Mouse (Mus musculus) cerebellum, adult 11 months (tissue): Measurements from ENCODE around the gene H2afj.
"Not testable (repeated sequence)": the region's sequence is repeated elsewhere in the genome, so short reads cannot be mapped to it uniquely, and the experiment has no call there.

Experiments used
- DNase-seq: peaks from one replicate; pipeline ENCODE4 v3.0.0; 2022

H2afj gene

DNA sequence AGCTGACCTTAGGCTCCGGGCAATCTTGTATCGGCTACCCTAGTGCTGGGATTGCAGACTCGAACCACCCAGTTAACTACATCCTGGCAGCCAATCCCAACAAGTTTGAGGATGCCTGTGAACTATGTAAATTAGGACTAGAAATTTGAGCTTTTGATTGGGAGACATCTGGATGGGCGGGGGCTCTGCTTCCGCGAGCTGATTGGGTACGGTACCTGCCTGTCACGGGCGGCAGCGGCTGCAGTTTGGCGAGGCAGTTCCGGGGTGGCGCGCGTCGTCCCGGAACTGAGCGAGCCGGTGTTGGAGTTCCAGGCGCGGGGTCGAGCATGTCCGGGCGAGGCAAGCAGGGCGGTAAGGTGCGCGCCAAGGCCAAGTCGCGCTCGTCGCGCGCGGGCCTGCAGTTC lies at the start of gene H2afj:
Gene H2afj, plus strand, starts transcription at position 231 of the 404 bp plus-strand sequence.
- peak; percentile 97 for DNase-seq

- DNase-seq: no peak
Measured at GRCm38 (mm10) chr6:136763912-136764311, 44.1 kb upstream of the H2afj start.

GRCm38 (mm10) chr6:136769143-136769542 lies 38.9 kb upstream of the H2afj start:
- no peak for DNase-seq

- DNase-seq: no peak
Measured at GRCm38 (mm10) chr6:136769859-136770258, 38.2 kb upstream of the H2afj start.

DNA sequence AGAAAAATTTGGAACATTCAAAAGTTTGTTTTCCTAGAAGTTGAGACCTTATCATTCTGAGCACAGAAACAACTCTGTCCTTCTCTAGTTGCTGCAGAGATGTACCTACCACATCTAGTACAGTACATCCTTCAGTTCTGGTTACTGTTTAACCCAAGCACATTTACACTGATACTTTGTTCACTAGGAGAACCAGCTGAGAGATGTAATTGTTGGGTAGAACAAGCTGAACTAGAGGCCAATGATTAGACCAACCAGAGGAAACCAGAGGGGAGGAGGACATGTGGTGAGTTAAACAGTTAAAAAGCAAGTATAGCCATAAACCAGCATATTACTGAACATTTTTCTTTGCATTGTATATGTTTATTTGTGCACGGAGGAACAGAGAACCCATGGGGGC lies 31.7 kb upstream of the H2afj start:
- DNase-seq: no peak

- no peak for DNase-seq
Measured at GRCm38 (mm10) chr6:136781377-136781986, 26.6 kb upstream of the H2afj start, which contains the start of gene Gucy2c. Gucy2c (minus strand) TSS chr6:136781765.

- DNase-seq: no peak
Measured at GRCm38 (mm10) chr6:136782146-136782545, 25.9 kb upstream of the H2afj start.

DNA sequence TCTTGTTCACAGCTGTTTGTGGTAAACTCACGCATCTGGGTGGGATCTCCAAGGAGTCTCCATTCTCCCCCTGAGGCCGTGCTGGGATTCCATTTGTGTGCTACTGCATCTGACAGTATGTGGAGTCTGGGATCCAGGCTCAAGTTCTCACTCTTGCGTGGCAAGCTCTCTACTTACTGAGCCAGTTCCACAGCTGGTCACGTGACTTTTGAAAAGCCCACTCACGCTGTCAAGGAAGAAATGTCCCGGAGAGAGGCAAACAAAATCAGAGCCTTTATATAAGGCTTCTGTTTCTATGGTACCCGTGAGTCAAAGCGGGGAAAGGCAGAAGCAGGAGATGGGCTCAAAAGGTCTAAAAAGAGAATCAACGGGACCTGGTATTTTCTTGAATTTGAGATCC lies 25.3 kb upstream of the H2afj start:
- DNase-seq: no peak

DNA sequence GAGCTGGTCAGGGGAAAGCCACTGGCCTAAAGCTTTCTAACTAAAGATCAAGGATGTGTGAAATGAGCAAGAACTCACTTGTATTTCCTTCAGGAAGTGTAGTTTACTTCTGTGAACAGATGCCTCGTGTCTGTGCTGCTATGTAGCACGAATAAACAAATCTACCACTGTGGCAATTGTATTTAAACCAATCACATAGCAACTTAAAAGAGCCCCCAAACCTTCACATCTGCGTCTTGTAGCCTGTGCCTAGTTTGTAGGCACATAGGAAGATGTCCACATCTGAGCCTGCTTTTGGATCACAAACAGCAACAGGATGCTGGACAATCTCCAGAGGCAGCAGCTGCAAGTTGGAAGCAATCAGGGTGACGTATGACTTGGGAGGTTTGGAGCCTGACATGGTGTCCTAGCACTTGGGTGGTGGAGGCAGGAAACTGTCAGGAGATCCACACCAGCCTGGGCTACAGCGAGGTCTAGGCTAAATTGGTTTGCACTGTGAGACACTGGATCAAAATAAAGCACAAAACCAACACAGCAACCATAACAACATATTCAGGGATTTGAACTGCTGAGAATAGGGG lies 18.6 kb upstream of the H2afj start:
- DNase-seq: no peak

GRCm38 (mm10) chr6:136792884-136793758 lies 14.9 kb upstream of the H2afj start:
- no peak for DNase-seq

GRCm38 (mm10) chr6:136793831-136794525 lies 14.1 kb upstream of the H2afj start:
- DNase-seq: no peak

DNA sequence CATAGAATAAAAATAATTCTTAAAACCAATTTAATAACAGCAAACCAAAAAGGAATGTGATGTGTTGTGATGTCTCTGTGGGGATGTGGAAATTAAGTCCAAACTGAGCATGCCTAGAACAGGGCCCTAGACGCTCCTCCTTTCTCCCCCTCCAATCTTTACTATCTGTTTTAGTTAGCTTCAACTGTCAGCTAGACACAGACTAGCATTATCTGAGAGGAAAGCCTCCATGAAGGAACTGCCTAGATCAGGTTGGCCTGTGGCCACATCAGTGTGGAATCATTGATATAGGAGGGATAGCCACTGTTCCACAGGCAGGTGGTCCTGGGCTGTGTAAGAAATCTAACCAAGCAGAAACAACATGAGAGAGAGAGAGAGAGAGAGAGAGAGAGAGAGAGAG lies 12.9 kb upstream of the H2afj start:
- DNase-seq: no peak

DNA sequence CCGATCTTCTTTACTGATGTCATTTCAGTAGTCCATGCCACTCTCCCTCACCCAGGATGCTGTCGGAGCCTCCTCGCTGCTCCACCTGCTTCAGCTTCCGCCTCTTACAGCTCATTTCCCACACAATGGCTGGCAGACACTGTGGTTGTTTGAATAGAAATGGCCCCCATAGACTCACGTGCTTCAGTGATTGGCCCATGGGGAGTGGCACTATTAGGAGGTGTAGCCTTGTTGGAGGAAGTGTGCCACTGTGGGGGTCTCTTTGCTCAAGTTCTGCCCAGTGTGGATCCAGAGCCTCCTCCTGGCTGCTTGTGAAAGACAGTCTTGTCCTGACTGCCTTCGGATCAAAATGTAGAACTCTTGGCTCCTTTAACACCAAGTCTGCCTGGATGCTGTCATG lies 12.2 kb upstream of the H2afj start:
- no peak for DNase-seq

GRCm38 (mm10) chr6:136797874-136798693 lies 10.0 kb upstream of the H2afj start:
- not testable (repeated sequence) for DNase-seq

GRCm38 (mm10) chr6:136800710-136801109 lies 7.3 kb upstream of the H2afj start:
- DNase-seq: no peak

- no peak for DNase-seq
Measured at GRCm38 (mm10) chr6:136801274-136801673, 6.8 kb upstream of the H2afj start.

DNA sequence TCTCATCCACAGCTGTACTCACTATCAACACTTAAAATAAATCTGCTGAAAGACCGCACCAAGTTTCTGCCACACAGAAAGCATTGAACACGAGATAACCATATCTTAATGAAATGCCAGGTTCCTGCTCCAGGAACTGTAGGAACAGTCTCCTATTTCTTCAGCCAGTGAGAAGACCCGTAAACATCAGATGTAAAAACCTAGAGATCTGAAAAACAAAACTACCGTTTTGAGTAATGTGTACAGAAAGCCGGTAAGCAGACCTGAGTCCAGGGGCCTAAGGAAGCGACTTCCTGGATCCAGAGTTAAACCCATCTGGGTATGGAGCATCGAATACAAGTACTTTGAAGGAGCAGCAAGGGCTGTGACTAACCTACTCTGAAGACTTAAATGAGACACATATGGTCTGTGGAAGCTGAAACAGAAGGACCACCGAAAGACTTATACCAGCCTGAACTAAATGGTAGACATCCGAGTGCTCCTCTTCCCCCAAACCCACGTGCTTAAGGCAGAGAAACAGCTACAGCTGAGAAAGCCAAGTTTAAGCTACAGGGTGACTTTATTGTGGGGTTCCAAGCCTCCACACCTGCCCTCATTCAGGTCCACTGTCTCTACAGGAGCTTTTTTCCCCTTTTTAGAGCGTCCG lies 4.8 kb upstream of the H2afj start:
- DNase-seq: no peak

DNA sequence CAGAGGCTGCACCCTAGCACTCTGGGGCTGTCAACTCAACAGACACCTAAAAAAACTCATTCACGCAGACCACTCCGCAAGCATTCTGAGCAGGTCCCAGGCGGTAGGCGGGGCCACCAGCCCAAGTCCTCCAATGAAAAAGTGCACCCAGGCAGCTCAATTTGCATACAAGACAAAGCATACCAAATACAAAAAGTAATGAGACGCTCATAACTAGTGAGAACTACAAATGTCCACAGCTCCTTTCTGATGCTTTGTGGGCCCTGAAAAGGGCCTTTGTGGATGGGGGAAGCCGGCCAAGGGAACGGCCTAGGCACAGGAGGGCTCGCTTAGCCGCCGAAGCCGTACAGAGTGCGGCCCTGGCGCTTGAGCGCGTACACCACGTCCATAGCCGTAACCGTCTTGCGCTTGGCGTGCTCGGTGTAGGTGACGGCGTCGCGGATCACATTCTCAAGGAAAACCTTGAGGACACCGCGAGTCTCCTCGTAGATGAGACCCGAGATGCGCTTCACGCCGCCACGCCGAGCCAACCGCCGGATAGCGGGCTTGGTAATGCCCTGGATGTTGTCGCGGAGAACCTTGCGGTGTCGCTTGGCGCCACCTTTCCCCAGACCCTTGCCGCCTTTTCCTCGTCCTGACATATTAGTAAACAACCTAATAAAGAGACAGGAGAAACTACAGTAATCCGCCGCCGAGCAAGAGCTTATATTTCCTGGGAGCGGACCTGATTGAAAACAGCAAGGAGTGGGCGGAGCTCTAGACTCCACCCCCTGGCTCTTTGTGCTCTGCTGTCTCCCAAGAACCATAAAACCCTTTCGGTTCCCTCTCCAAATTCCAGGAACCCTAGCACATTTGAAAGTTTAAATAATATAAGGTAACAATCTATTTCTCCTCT lies 4.1 kb upstream of the H2afj start, which contains the start of gene Hist4h4:
Gene Hist4h4, minus strand, starts transcription at position 677 of the 895 bp plus-strand sequence.
- DNase-seq: peak; percentile 95

- DNase-seq: no peak
Measured at GRCm38 (mm10) chr6:136804705-136805408, 3.2 kb upstream of the H2afj start.

GRCm38 (mm10) chr6:136805409-136805775 lies 2.7 kb upstream of the H2afj start:
- DNase-seq: no peak
